Mouse (Mus musculus) neural tube, embryonic 13.5 days (tissue): Measurements from ENCODE around the gene Hspb11. TPM values are rescaled to one million over a fixed set of nuclear protein-coding genes. Genes with fewer than 3 reads are reported as not detected.

Experiments used
- ATAC-seq: fragments of 200-750 bp; cut with Nextera tagmentation; 2 replicates; pipeline ENCODE4 v1.8.0; 2017; ENCODE audit warnings: low read depth, mild to moderate bottlenecking, moderate TSS enrichment, moderate library complexity
- H3K27ac ChIP-seq: fragments of 300-500 bp; sonication (generic); replicated peaks from 2 replicates; pipeline ENCODE4 v1.5.1; 2015; ENCODE audit warnings: moderate library complexity, mild to moderate bottlenecking, inconsistent platforms
- H3K27me3 ChIP-seq: fragments of 300-500 bp; sonication (generic); 2 replicates; pipeline ENCODE4 v1.6.1; 2015; ENCODE audit warnings: mild to moderate bottlenecking, inconsistent platforms
- H3K36me3 ChIP-seq: fragments of 300-500 bp; sonication (generic); 2 replicates; pipeline ENCODE4 v1.6.1; 2015; ENCODE audit warnings: mild to moderate bottlenecking, inconsistent platforms
- H3K4me1 ChIP-seq: fragments of 300-500 bp; sonication (generic); replicated peaks from 2 replicates; pipeline ENCODE4 v1.6.1; 2015; ENCODE audit warnings: inconsistent platforms
- H3K4me2 ChIP-seq: fragments of 300-500 bp; sonication (generic); 2 replicates; pipeline ENCODE4 v1.6.1; 2015; ENCODE audit warnings: inconsistent platforms, mild to moderate bottlenecking, moderate library complexity
- H3K4me3 ChIP-seq: fragments of 300-500 bp; sonication (generic); 2 replicates; pipeline ENCODE4 v1.5.1; 2015; ENCODE audit warnings: mild to moderate bottlenecking, inconsistent platforms
- H3K9ac ChIP-seq: fragments of 300-500 bp; sonication (generic); 2 replicates; pipeline ENCODE4 v1.6.1; 2015; ENCODE audit warnings: moderate library complexity, mild to moderate bottlenecking, inconsistent platforms
- H3K9me3 ChIP-seq: fragments of 300-500 bp; sonication (generic); 2 replicates; pipeline ENCODE4 v1.6.1; 2016; ENCODE audit warnings: inconsistent platforms
- WGBS: fragments of 180-500 bp; shearing (Covaris S2); methylation state at CpG from one replicate; pipeline ENCODE4 v1.1.7; 2015; 5-methylcytosine and 5-hydroxymethylcytosine counted together
- polyA plus RNA-seq: library from polyadenylated mRNA; unstranded; fragments of >200 nt; fragmentation: Nextera tagmentation; extraction: Ambion mirVana; gene quantifications from 2 replicates; pipeline ENCODE4 v1.2.1, GENCODE M21; 2015

The Hspb11 gene
- polyA plus RNA-seq, 1 experiment from 2014 or later: 47.1 TPM

- no peaks in the 10 kb centered on the region for H3K27me3 ChIP-seq
- WGBS: 78% methylated on average over 4 of the region's 4 CpGs
- ATAC-seq: no peak
- H3K4me3 ChIP-seq: no peak overlapping the region
- H3K36me3 ChIP-seq: no peaks in the 10 kb centered on the region
- H3K27ac ChIP-seq: no peak overlapping the region
- H3K9me3 ChIP-seq: no peaks in the 10 kb centered on the region
- H3K9ac ChIP-seq: no peak overlapping the region
- no peak overlapping the region for H3K4me2 ChIP-seq
- no peaks in the 10 kb centered on the region for H3K4me1 ChIP-seq
These were observed 47.0 kb downstream of the Hspb11 start for GRCm38 (mm10) chr4:107300371-107300770.

DNA sequence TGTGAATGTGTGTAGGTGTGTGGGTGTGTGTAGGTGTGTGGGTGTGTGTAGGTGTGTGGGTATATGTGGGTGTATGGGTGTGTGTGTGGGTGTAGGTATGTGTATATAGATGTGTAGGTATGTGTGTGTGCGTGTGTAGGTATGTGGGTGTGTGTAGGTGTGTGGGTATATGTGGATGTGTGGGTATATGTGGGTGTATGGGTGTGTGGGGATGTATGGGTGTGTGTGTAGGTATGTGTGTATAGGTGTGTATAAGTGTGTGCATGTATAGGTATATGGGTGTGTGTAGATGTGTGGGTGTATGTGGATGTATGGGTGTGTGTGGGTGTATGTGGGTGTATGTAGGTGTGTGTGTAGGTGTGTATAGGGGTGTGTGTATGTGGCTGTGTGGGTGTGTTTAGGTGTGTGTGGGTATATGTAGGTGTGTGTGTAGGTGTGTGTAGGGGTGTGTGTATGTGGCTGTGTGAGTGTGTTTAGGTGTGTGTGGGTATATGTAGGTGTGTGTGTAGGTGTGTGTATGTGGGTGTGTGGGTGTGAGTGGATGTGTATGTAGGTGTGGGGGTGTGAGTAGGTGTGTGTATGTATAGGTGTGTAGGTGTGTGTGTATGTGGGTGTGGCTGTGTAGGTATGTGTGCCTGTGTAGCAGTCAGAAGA lies 47.6 kb downstream of the Hspb11 start:
- Histone ChIP-seq H3K27me3 (no peaks in the 10 kb centered on the region), H3K4me3 (no peak overlapping the region), H3K36me3 (no peaks in the 10 kb centered on the region), H3K4me1 (no peaks in the 10 kb centered on the region), H3K9me3 (no peaks in the 10 kb centered on the region), H3K4me2 (no peak overlapping the region), H3K9ac (no peak overlapping the region), H3K27ac (no peak overlapping the region)
- 97% methylated on average over 1 of the region's 1 CpGs for WGBS
- no peak for ATAC-seq

GRCm38 (mm10) chr4:107302221-107302620 lies 48.8 kb downstream of the Hspb11 start:
- H3K27me3 ChIP-seq: no peaks in the 10 kb centered on the region
- no peak overlapping the region for H3K27ac ChIP-seq
- 90% methylated on average over 9 of the region's 9 CpGs for WGBS
- no peaks in the 10 kb centered on the region for H3K9me3 ChIP-seq
- ATAC-seq: no peak
- no peak overlapping the region for H3K9ac ChIP-seq
- H3K4me3 ChIP-seq: no peak overlapping the region
- H3K36me3 ChIP-seq: no peaks in the 10 kb centered on the region
- no peaks in the 10 kb centered on the region for H3K4me1 ChIP-seq
- no peak overlapping the region for H3K4me2 ChIP-seq

- no peak for ATAC-seq
These were observed 49.4 kb downstream of the Hspb11 start for GRCm38 (mm10) chr4:107302832-107303231.

GRCm38 (mm10) chr4:107303531-107303930 lies 50.1 kb downstream of the Hspb11 start:
- ATAC-seq: no peak
- WGBS: 62% methylated on average over 3 of the region's 3 CpGs

More at GRCm38 (mm10) chr4:107302832-107303231, 49.4 kb downstream of the Hspb11 start:
- no peaks in the 10 kb centered on the region for H3K4me1 ChIP-seq
- no peak overlapping the region for H3K4me3 ChIP-seq
- no peak overlapping the region for H3K9ac ChIP-seq
- H3K27ac ChIP-seq: no peak overlapping the region
- H3K9me3 ChIP-seq: no peaks in the 10 kb centered on the region
- H3K4me2 ChIP-seq: no peak overlapping the region
- no peaks in the 10 kb centered on the region for H3K36me3 ChIP-seq
- WGBS: 88% methylated on average over 4 of the region's 4 CpGs
- no peaks in the 10 kb centered on the region for H3K27me3 ChIP-seq

GRCm38 (mm10) chr4:107306966-107307365 lies 53.6 kb downstream of the Hspb11 start, which contains the start of gene Dio1:
Gene Dio1 (minus strand): TSS chr4:107307169.
- no peak within 1 kb of the TSS for H3K4me3 ChIP-seq
- H3K4me1 ChIP-seq: no peaks in the 10 kb centered on the region
- no peak within 1 kb of the TSS for H3K4me2 ChIP-seq
- no peak within 1 kb of the TSS for H3K9ac ChIP-seq
- 64% methylated on average over 6 of the region's 6 CpGs for WGBS
- no peaks in the 10 kb centered on the region; the same call in 1 of the 2 replicates for H3K9me3 ChIP-seq
- H3K36me3 ChIP-seq: no peaks in the 10 kb centered on the region
- ATAC-seq: no peak
- no peak within 1 kb of the TSS for H3K27ac ChIP-seq
- H3K27me3 ChIP-seq: no peaks in the 10 kb centered on the region

More at GRCm38 (mm10) chr4:107303531-107303930, 50.1 kb downstream of the Hspb11 start:
- Histone ChIP-seq H3K4me3 (no peak overlapping the region), H3K9me3 (no peaks in the 10 kb centered on the region), H3K27ac (no peak overlapping the region), H3K4me1 (no peaks in the 10 kb centered on the region), H3K36me3 (no peaks in the 10 kb centered on the region), H3K9ac (no peak overlapping the region), H3K4me2 (no peak overlapping the region), H3K27me3 (no peaks in the 10 kb centered on the region)

DNA sequence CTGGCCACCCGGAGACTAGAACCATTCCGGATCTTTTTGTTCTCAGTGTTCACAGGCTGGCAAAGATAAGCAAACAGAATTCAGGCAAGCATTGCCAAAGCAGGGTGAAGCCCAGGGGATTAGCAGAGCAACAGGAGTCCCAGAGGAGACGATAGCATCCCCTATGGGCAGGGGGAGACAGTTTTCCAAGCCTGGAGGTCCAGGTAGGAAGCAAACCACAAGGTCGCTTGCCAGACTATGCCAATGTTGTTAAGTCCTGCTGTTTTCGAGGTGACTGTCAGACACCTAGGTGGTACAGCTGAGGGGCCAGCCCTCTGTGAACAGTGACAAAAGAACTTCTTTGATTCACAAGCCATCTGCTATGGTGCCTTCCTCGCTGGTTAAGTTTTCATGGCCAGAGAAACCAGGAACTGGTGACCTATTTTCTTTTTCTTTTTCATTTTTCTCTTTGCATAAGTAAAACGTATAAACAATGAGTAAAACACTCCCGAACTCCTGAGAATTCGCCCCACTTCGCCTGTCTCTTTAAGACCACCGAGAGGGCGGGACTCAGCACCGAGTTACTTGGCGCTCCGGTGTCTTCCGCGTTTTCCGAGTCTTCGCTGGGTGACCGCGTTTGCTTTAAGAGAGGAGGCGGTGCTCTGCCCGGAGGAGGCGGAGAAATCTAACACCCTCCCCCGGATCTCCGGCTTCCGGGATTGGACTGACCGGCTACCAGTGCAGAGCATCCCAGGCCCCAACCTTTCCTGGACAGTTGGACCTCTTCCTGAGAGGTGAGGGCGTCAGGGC lies 60.5 kb downstream of the Hspb11 start, which contains the start of gene Yipf1:
Gene Yipf1, plus strand, starts transcription at position 674 of the 789 bp plus-strand sequence.
- Histone ChIP-seq H3K4me1 (peaks cover 16% of the 10 kb centered on the region), H3K27ac (peak within 1 kb of the TSS; percentile 52), H3K4me3 (peak within 1 kb of the TSS; percentile 67), H3K9ac (peak within 1 kb of the TSS; percentile 84), H3K36me3 (peaks cover 27% of the 10 kb centered on the region), H3K9me3 (no peaks in the 10 kb centered on the region; the same call in 1 of the 2 replicates), H3K27me3 (no peaks in the 10 kb centered on the region), H3K4me2 (peak within 1 kb of the TSS; percentile 68)
- 1% methylated on average over 29 of the region's 29 CpGs for WGBS
- peak; percentile 95 for ATAC-seq

GRCm38 (mm10) chr4:107314479-107314805 lies 61.0 kb downstream of the Hspb11 start:
- WGBS: 6% methylated on average over 7 of the region's 7 CpGs
- H3K9ac ChIP-seq: peak overlapping the region; percentile 84
- H3K4me3 ChIP-seq: peak overlapping the region; percentile 67
- peak overlapping the region; percentile 68 for H3K4me2 ChIP-seq
- H3K4me1 ChIP-seq: peaks cover 16% of the 10 kb centered on the region
- no peak for ATAC-seq
- H3K27ac ChIP-seq: no peak overlapping the region
- peaks cover 33% of the 10 kb centered on the region for H3K36me3 ChIP-seq
- no peaks in the 10 kb centered on the region for H3K27me3 ChIP-seq
- H3K9me3 ChIP-seq: no peaks in the 10 kb centered on the region; the same call in 1 of the 2 replicates

DNA sequence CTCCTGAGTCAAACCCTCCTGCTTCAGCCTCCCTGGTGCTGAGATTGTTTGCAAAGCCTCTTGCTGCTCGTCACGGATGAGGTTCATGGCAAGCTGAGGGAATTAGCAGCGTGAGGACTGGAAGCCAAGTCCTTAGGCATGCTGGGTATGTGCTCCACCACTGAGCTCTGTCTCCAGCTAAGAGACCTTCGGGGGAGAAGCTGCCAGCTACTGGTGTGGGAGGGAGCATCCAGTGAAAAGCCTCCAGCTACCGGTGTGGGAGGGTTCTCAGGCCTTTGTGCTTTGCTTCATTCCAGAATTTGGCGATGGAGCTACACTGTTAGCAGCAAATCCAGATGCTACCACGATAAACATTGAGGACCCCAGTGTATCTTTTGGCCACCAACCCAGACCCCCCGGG lies 65.3 kb downstream of the Hspb11 start:
- H3K4me3 ChIP-seq: no peak overlapping the region
- no peak overlapping the region for H3K4me2 ChIP-seq
- no peak overlapping the region for H3K27ac ChIP-seq
- no peak overlapping the region for H3K9ac ChIP-seq
- 76% methylated on average over 8 of the region's 8 CpGs for WGBS
- H3K36me3 ChIP-seq: peaks cover 73% of the 10 kb centered on the region
- no peaks in the 10 kb centered on the region for H3K9me3 ChIP-seq
- H3K4me1 ChIP-seq: peaks cover 13% of the 10 kb centered on the region
- ATAC-seq: no peak
- H3K27me3 ChIP-seq: no peaks in the 10 kb centered on the region

DNA sequence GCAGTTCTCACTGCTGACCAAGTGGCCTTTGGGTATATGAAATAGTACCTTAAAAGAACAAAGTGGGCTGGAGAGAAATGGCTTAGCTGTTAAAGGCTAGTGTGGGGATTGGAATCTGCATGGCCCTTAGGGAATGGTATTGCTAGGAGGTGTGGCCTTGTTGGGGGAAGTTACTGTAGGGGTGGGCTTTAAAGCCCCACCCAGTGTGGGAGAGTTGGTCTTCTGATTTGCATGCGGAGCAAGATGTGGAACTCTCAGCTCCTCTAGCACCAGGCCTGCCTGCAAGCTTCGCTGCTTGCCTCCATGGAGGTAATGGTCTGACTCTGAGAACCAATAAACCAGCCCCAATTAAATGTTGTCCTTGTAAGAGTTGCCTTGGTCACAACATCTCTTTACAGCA lies 67.6 kb downstream of the Hspb11 start:
- Histone ChIP-seq H3K9me3 (no peaks in the 10 kb centered on the region), H3K27me3 (no peaks in the 10 kb centered on the region), H3K27ac (no peak overlapping the region), H3K4me3 (no peak overlapping the region), H3K9ac (no peak overlapping the region), H3K4me1 (no peaks in the 10 kb centered on the region), H3K36me3 (peaks cover 87% of the 10 kb centered on the region), H3K4me2 (no peak overlapping the region)
- 74% methylated on average over 2 of the region's 2 CpGs for WGBS
- ATAC-seq: no peak

- Histone ChIP-seq H3K27ac (no peak overlapping the region), H3K9ac (no peak overlapping the region), H3K4me1 (no peaks in the 10 kb centered on the region), H3K36me3 (peaks cover 83% of the 10 kb centered on the region), H3K9me3 (no peaks in the 10 kb centered on the region), H3K4me3 (no peak overlapping the region), H3K27me3 (no peaks in the 10 kb centered on the region), H3K4me2 (no peak overlapping the region)
- no peak for ATAC-seq
- 94% methylated on average over 2 of the region's 2 CpGs for WGBS
These were observed 69.7 kb downstream of the Hspb11 start for GRCm38 (mm10) chr4:107323113-107323512.

GRCm38 (mm10) chr4:107328530-107328929 lies 75.1 kb downstream of the Hspb11 start:
- Histone ChIP-seq H3K27ac (no peak overlapping the region), H3K4me3 (no peak overlapping the region), H3K36me3 (peaks cover 50% of the 10 kb centered on the region), H3K9me3 (no peaks in the 10 kb centered on the region), H3K27me3 (no peaks in the 10 kb centered on the region), H3K4me1 (no peaks in the 10 kb centered on the region), H3K4me2 (no peak overlapping the region), H3K9ac (no peak overlapping the region)
- WGBS: 94% methylated on average over 8 of the region's 8 CpGs
- ATAC-seq: no peak
